Mouse (Mus musculus) olfactory bulb, adult 2 months (tissue): ENCODE results near the gene Onecut1.

Experiments used
- CTCF ChIP-seq: fragments of 200-500 bp; IDR thresholded peaks from 2 replicates; pipeline ENCODE4 v1.5.1; 2012; ENCODE audit warnings: low read depth, mild to moderate bottlenecking, low read length, moderate library complexity; ENCODE audit not compliant: insufficient read depth
- POLR2A ChIP-seq: fragments of 200-500 bp; IDR thresholded peaks from 2 replicates; pipeline ENCODE4 v1.6.1; 2012; ENCODE audit warnings: mild to moderate bottlenecking, low read depth, low read length, moderate library complexity; ENCODE audit not compliant: insufficient read depth

GRCm38 (mm10) chr9:74819736-74820511 lies 41.8 kb upstream of the Onecut1 start:
- no peak for TF ChIP-seq POLR2A
- TF ChIP-seq CTCF, result no peak
